Mouse (Mus musculus): ENCODE results near the gene Rps6ka2. TPM values are rescaled to one million over a fixed set of nuclear protein-coding genes. Genes with fewer than 3 reads are reported as not detected.

Gene Rps6ka2
- total RNA-seq, 1 experiment from 2014 or later, result 0.40 TPM

- ATAC-seq (replicated peaks in 1 of 2; ENCODE audit: insufficient read depth in 1 of 2, low FRiP score in 2 of 2, low TSS enrichment in 1 of 2, low read depth in 1 of 2, poor library complexity in 2 of 2, severe bottlenecking in 2 of 2), result no peak
Measured at GRCm38 (mm10) chr17:7250373-7250772, 80.5 kb downstream of the Rps6ka2 start.

DNA sequence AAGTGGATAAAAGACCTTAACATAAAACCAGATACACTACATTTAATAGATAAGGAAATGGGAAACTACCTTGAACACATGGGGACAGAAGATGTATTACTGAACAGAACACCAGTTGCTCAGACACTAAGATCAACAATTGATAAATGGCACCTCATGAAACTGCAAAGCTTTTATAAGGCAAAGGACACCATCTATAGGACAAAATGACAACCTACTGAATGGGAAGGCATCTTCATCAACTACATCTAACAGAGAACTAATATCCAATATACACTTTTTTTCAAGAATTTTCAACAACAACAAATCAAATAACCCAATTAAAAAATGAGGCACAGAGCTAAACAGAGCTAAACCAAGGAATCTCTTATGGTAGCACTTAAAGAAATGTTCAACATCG is 87.3 kb downstream of the Rps6ka2 start:
- ATAC-seq (replicated peaks in 1 of 2; ENCODE audit: insufficient read depth in 1 of 2, low FRiP score in 2 of 2, low TSS enrichment in 1 of 2, low read depth in 1 of 2, poor library complexity in 2 of 2, severe bottlenecking in 2 of 2), result no peak

- ATAC-seq (replicated peaks in 1 of 2; ENCODE audit: insufficient read depth in 1 of 2, low FRiP score in 2 of 2, low TSS enrichment in 1 of 2, low read depth in 1 of 2, poor library complexity in 2 of 2, severe bottlenecking in 2 of 2), result no peak
Measured at GRCm38 (mm10) chr17:7258748-7259359, 88.9 kb downstream of the Rps6ka2 start.

DNA sequence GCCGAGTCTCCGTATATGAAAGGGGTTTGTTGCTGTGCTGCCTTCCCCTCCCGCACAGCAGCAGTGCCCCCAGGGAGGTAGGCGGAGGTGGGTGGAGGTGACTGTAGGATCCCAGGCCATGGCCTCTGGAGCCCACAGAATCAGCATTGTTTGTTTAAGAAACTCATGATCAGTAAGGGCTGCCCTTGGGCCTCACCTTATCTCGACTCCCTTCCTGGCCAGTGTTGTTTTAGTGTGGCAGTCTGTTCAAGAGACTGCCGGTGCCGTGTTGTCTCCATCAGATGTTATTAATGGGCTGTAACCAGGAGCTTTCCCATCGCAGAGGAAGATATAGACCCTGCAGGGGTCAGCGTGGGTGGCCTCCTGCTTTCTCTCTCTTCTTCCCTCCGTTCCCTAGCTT is 90.4 kb downstream of the Rps6ka2 start:
- no peak for ATAC-seq (replicated peaks in 1 of 2; ENCODE audit: insufficient read depth in 1 of 2, low FRiP score in 2 of 2, low TSS enrichment in 1 of 2, low read depth in 1 of 2, poor library complexity in 2 of 2, severe bottlenecking in 2 of 2)

DNA sequence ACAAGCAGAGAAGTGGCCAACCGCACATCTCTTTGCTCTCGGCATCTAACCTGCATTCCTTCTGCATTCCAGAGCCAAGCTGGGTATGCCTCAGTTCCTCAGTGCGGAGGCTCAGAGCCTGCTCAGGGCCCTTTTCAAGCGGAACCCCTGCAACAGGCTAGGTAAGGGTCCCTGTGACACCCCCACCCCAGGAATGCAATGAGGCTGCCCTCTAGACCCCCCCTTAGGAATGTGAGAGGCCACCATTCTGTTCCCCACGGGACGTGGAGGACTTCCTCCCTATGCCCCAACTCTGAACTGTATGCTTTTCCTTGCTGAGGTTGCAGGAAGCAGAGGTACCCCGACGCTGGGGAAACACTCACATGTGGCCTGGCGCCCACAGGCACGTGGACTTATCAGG is 92.1 kb downstream of the Rps6ka2 start:
- ATAC-seq (replicated peaks in 1 of 2; ENCODE audit: insufficient read depth in 1 of 2, low FRiP score in 2 of 2, low TSS enrichment in 1 of 2, low read depth in 1 of 2, poor library complexity in 2 of 2, severe bottlenecking in 2 of 2), result 0 out of 4 replicates have a peak, but pooled peaks of 1 of the 2 experiments have one; percentile 22

DNA sequence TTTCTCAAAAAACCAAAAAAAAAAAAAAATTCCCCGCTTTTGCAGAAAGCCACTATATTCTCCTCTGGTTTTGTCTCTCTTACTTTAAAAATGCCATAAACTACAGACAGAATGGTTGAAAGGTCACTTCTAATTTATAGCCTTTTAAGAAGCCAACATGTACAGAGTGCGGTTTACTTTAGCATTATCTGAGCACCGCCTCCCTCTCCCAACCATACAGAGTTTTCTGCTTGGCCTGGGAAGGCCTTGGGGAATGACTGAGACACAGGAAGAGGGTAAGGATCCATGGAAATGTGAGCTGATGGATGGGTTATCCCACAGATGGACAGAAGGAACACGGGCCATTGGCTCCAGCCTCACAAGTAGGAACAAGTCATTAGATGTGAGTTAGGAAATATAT is 92.7 kb downstream of the Rps6ka2 start:
- ATAC-seq (replicated peaks in 1 of 2; ENCODE audit: insufficient read depth in 1 of 2, low FRiP score in 2 of 2, low TSS enrichment in 1 of 2, low read depth in 1 of 2, poor library complexity in 2 of 2, severe bottlenecking in 2 of 2), result no peak

DNA sequence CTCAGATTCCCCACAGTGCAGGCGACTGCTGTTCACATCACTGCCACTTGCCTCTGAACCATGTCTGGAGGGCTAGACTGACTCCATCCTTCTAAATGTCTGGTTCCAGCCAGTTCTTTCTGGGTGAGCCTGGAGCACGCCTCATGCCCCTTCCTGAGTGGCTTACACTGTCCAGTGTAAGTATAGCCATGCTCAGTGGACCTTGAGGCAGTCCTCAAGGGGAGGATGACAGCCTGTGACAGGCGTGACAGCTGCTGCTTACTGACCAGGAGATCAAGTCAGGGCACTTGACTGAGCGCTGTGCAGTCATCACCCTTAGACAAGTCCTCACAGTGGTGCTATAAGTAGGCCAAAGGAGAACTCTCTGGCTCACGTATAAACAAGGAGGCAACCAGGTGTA is 94.7 kb downstream of the Rps6ka2 start:
- no peak for ATAC-seq (replicated peaks in 1 of 2; ENCODE audit: insufficient read depth in 1 of 2, low FRiP score in 2 of 2, low TSS enrichment in 1 of 2, low read depth in 1 of 2, poor library complexity in 2 of 2, severe bottlenecking in 2 of 2)

- no peak for ATAC-seq (replicated peaks in 1 of 2; ENCODE audit: insufficient read depth in 1 of 2, low FRiP score in 2 of 2, low TSS enrichment in 1 of 2, low read depth in 1 of 2, poor library complexity in 2 of 2, severe bottlenecking in 2 of 2)
Measured at GRCm38 (mm10) chr17:7265291-7265690, 95.4 kb downstream of the Rps6ka2 start.

- no peak; a peak in 1 of 4 replicates for ATAC-seq (replicated peaks in 1 of 2; ENCODE audit: insufficient read depth in 1 of 2, low FRiP score in 2 of 2, low TSS enrichment in 1 of 2, low read depth in 1 of 2, poor library complexity in 2 of 2, severe bottlenecking in 2 of 2)
Measured at GRCm38 (mm10) chr17:7265705-7266368, 95.9 kb downstream of the Rps6ka2 start.

- no peak for ATAC-seq (replicated peaks in 1 of 2; ENCODE audit: insufficient read depth in 1 of 2, low FRiP score in 2 of 2, low TSS enrichment in 1 of 2, low read depth in 1 of 2, poor library complexity in 2 of 2, severe bottlenecking in 2 of 2)
Measured at GRCm38 (mm10) chr17:7267843-7268242, 97.9 kb downstream of the Rps6ka2 start.

DNA sequence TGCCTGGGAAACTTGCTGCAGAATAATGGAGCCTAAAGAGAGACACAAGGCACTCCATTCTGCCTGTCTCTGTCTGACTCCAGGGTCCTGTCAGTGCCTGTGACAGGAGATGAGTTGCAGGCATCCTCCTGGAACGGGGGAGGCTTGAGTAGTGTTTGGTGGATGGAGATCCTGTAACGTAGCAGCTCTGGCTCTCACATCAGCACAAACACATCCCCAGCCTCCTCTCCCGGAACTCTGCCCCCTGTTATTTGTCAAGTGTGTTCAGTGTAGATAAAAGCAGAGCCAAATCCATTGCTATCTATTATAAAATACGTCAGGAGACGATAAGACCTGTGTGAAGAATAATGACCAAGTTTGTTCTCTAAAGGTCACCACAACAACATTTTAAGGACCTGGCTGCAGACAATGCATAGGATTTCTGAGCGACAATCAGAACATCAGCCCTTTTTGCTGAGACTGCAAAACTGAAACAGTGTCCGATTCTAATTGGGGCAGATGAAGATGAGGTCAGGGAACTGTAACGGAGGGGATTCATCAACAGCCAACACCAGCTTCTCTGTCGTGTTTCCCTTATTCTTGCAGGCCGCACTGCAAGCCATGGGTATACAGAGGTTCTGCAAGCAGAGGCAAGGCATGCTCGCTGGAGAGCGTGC is 99.4 kb downstream of the Rps6ka2 start:
- ATAC-seq (replicated peaks in 1 of 2; ENCODE audit: insufficient read depth in 1 of 2, low FRiP score in 2 of 2, low TSS enrichment in 1 of 2, low read depth in 1 of 2, poor library complexity in 2 of 2, severe bottlenecking in 2 of 2), result no peak

DNA sequence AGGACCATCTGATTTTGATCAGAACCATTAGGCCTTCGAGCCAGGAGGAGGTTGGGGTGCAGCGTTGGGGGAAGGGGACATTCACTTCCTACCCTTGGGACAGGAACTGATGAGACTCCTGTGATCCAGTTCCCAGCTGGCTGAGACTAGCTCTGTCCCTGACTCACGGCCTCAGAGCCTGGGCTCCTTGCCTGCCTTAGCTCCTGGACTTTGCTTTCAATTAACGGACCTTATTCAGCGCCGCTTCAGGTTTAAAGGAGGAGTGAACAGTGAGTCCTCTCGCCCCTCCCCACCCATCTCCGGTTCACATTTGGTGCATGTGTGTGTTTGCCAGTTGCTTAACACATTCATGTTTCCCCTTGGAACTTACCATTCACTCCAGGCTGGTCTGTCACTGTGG is 100.6 kb downstream of the Rps6ka2 start:
- ATAC-seq (replicated peaks in 1 of 2; ENCODE audit: insufficient read depth in 1 of 2, low FRiP score in 2 of 2, low TSS enrichment in 1 of 2, low read depth in 1 of 2, poor library complexity in 2 of 2, severe bottlenecking in 2 of 2), result no peak

DNA sequence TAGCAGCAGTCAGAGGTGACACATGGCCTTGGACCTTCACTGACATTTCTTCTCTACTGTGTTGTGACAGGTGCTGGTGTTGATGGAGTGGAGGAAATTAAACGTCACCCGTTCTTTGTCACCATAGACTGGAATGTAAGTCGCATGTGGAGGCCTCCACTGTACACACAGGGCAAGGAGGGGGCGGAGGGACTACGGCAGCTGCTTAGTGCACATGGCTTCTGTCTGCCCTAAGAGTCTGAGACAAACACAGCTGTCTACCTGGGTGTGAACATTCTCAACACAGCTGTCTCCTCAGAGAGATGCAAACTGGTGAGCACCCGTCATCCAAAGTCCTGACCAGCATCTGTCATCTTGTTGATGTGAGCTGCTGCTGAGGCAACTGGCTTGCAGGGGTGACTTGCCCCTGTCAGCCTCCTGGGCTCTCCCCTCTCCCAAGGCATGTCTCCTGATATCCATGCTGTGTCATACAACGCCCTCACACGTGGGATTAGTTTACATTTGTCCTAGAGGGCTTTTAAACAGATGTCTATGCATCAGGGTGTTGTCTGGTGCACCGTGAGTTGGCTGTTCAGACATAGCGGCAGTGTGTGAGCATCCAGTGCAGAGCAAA is 101.7 kb downstream of the Rps6ka2 start:
- no peak for ATAC-seq (replicated peaks in 1 of 2; ENCODE audit: insufficient read depth in 1 of 2, low FRiP score in 2 of 2, low TSS enrichment in 1 of 2, low read depth in 1 of 2, poor library complexity in 2 of 2, severe bottlenecking in 2 of 2)

- ATAC-seq (replicated peaks in 1 of 2; ENCODE audit: insufficient read depth in 1 of 2, low FRiP score in 2 of 2, low TSS enrichment in 1 of 2, low read depth in 1 of 2, poor library complexity in 2 of 2, severe bottlenecking in 2 of 2), result no peak
Measured at GRCm38 (mm10) chr17:7273054-7273453, 103.1 kb downstream of the Rps6ka2 start.

- ATAC-seq (replicated peaks in 1 of 2; ENCODE audit: insufficient read depth in 1 of 2, low FRiP score in 2 of 2, low TSS enrichment in 1 of 2, low read depth in 1 of 2, poor library complexity in 2 of 2, severe bottlenecking in 2 of 2), result no peak
Measured at GRCm38 (mm10) chr17:7273785-7274184, 103.9 kb downstream of the Rps6ka2 start.

- no peak for ATAC-seq (replicated peaks in 1 of 2; ENCODE audit: insufficient read depth in 1 of 2, low FRiP score in 2 of 2, low TSS enrichment in 1 of 2, low read depth in 1 of 2, poor library complexity in 2 of 2, severe bottlenecking in 2 of 2)
Measured at GRCm38 (mm10) chr17:7278702-7279242, 108.9 kb downstream of the Rps6ka2 start.

GRCm38 (mm10) chr17:7279251-7279650 is 109.3 kb downstream of the Rps6ka2 start:
- no peak for ATAC-seq (replicated peaks in 1 of 2; ENCODE audit: insufficient read depth in 1 of 2, low FRiP score in 2 of 2, low TSS enrichment in 1 of 2, low read depth in 1 of 2, poor library complexity in 2 of 2, severe bottlenecking in 2 of 2)

DNA sequence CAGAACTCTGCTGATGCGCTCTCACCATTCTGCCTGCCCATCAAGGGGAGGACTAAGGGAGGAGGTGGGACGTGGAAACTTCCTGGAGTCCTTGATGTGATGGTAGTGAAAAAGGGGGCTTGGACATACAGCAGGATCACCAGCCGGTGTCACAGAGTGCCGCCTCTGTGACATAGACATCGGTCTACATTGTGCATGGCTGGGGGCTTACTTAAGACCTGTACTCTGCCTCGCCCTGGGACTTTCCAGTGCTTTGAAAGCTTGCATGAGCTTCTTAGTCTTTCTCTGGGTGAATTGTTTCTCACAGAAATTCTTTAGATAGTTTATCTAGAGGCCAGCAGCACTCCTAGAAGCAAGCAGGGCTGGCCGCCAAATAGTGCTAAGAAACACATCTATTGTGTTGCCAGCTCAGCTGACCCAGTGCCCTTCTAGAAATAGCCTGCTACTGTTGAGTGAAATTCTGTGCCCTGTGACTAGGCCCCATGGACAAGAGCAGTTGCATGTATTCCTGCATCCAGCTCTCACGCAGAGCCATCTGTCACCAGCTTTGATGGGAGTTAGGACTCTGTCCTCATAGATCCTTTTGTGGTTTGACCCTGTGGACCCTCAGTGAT is 114.5 kb downstream of the Rps6ka2 start:
- ATAC-seq (replicated peaks in 1 of 2; ENCODE audit: insufficient read depth in 1 of 2, low FRiP score in 2 of 2, low TSS enrichment in 1 of 2, low read depth in 1 of 2, poor library complexity in 2 of 2, severe bottlenecking in 2 of 2), result no peak
